Mouse (Mus musculus): ENCODE data around the gene Erich6b. TPM values are rescaled to one million over a fixed set of nuclear protein-coding genes. Genes with fewer than 3 reads are reported as not detected.
A peak's percentile ranks its signal among the peaks of the same experiment; 100 is the strongest.

Gene Erich6b
- not detected in 2 replicates for polyA plus RNA-seq (2015; fragmentation: Nextera tagmentation; extraction: Ambion mirVana)

GRCm38 (mm10) chr14:75642080-75642479 is at the start of gene Erich6b:
TSS of gene Erich6b (plus strand) at chr14:75642259.
- Histone ChIP-seq H3K27ac (ENCODE audit: low read length) (no peak within 1 kb of the TSS), H3K9me3 (ENCODE audit: control insufficient read depth, low read length) (no peaks in the 10 kb centered on the region), H3K27me3 (replicated peaks; ENCODE audit: control insufficient read depth, insufficient read depth, low read length) (no peaks in the 10 kb centered on the region), H3K4me3 (replicated peaks; ENCODE audit: low read length) (no peak within 1 kb of the TSS), H3K4me2 (ENCODE audit: low read length) (no peak within 1 kb of the TSS), H3K9ac (replicated peaks; ENCODE audit: low read depth, low read length) (no peak within 1 kb of the TSS), H3K36me3 (ENCODE audit: control insufficient read depth, insufficient read depth) (no peaks in the 10 kb centered on the region), H3K4me1 (replicated peaks; ENCODE audit: control insufficient read depth, insufficient read depth, low read length) (peaks cover 5% of the 10 kb centered on the region)
- peak; percentile 30; the same call in 1 of the 2 replicates for ATAC-seq
- 58% methylated on average over 8 of the region's 8 CpGs for WGBS

GRCm38 (mm10) chr14:75592978-75593377 is 49.1 kb upstream of the Erich6b start, which contains the start of gene Spert:
TSS of gene Spert (minus strand) at chr14:75593116.
- 74% methylated on average over 3 of the region's 3 CpGs for WGBS
- Histone ChIP-seq H3K27ac (ENCODE audit: low read length) (no peak within 1 kb of the TSS), H3K4me2 (ENCODE audit: low read length) (no peak within 1 kb of the TSS), H3K9me3 (ENCODE audit: control insufficient read depth, low read length) (no peaks in the 10 kb centered on the region), H3K27me3 (replicated peaks; ENCODE audit: control insufficient read depth, insufficient read depth, low read length) (no peaks in the 10 kb centered on the region), H3K4me3 (replicated peaks; ENCODE audit: low read length) (no peak within 1 kb of the TSS), H3K9ac (replicated peaks; ENCODE audit: low read depth, low read length) (no peak within 1 kb of the TSS), H3K4me1 (replicated peaks; ENCODE audit: control insufficient read depth, insufficient read depth, low read length) (no peaks in the 10 kb centered on the region), H3K36me3 (ENCODE audit: control insufficient read depth, insufficient read depth) (no peaks in the 10 kb centered on the region)
- ATAC-seq = no peak

- Histone ChIP-seq H3K9ac (replicated peaks; ENCODE audit: low read depth, low read length) (no peak overlapping the region), H3K4me3 (replicated peaks; ENCODE audit: low read length) (no peak overlapping the region), H3K36me3 (ENCODE audit: control insufficient read depth, insufficient read depth) (no peaks in the 10 kb centered on the region), H3K27ac (ENCODE audit: low read length) (no peak overlapping the region), H3K27me3 (replicated peaks; ENCODE audit: control insufficient read depth, insufficient read depth, low read length) (no peaks in the 10 kb centered on the region), H3K4me1 (replicated peaks; ENCODE audit: control insufficient read depth, insufficient read depth, low read length) (no peaks in the 10 kb centered on the region), H3K4me2 (ENCODE audit: low read length) (no peak overlapping the region), H3K9me3 (ENCODE audit: control insufficient read depth, low read length) (no peaks in the 10 kb centered on the region)
- 95% methylated on average over 2 of the region's 2 CpGs for WGBS
- ATAC-seq = no peak
Measured at GRCm38 (mm10) chr14:75609176-75609575, 32.9 kb upstream of the Erich6b start.

- H3K36me3 ChIP-seq (ENCODE audit: control insufficient read depth, insufficient read depth) = no peaks in the 10 kb centered on the region
- no peak overlapping the region for H3K9ac ChIP-seq (replicated peaks; ENCODE audit: low read depth, low read length)
- no peak for ATAC-seq
- H3K27me3 ChIP-seq (replicated peaks; ENCODE audit: control insufficient read depth, insufficient read depth, low read length) = no peaks in the 10 kb centered on the region
- no peaks in the 10 kb centered on the region for H3K9me3 ChIP-seq (ENCODE audit: control insufficient read depth, low read length)
- 90% methylated on average over 6 of the region's 6 CpGs for WGBS
- no peak overlapping the region for H3K27ac ChIP-seq (ENCODE audit: low read length)
- H3K4me3 ChIP-seq (replicated peaks; ENCODE audit: low read length) = no peak overlapping the region
- no peak overlapping the region for H3K4me2 ChIP-seq (ENCODE audit: low read length)
- no peaks in the 10 kb centered on the region for H3K4me1 ChIP-seq (replicated peaks; ENCODE audit: control insufficient read depth, insufficient read depth, low read length)
Measured at GRCm38 (mm10) chr14:75616375-75616774, 25.7 kb upstream of the Erich6b start.

- peak; percentile 91 for ATAC-seq
- H3K9me3 ChIP-seq (ENCODE audit: control insufficient read depth, low read length) = no peaks in the 10 kb centered on the region
Measured at GRCm38 (mm10) chr14:75622984-75623383, 19.1 kb upstream of the Erich6b start.

GRCm38 (mm10) chr14:75628870-75629269 is 13.2 kb upstream of the Erich6b start:
- ATAC-seq = no peak
- H3K9ac ChIP-seq (replicated peaks; ENCODE audit: low read depth, low read length) = no peak overlapping the region
- H3K9me3 ChIP-seq (ENCODE audit: control insufficient read depth, low read length) = no peaks in the 10 kb centered on the region
- 91% methylated on average over 8 of the region's 8 CpGs for WGBS
- H3K4me2 ChIP-seq (ENCODE audit: low read length) = no peak overlapping the region
- no peak overlapping the region for H3K4me3 ChIP-seq (replicated peaks; ENCODE audit: low read length)
- H3K4me1 ChIP-seq (replicated peaks; ENCODE audit: control insufficient read depth, insufficient read depth, low read length) = no peaks in the 10 kb centered on the region
- H3K27me3 ChIP-seq (replicated peaks; ENCODE audit: control insufficient read depth, insufficient read depth, low read length) = no peaks in the 10 kb centered on the region
- no peaks in the 10 kb centered on the region for H3K36me3 ChIP-seq (ENCODE audit: control insufficient read depth, insufficient read depth)
- no peak overlapping the region for H3K27ac ChIP-seq (ENCODE audit: low read length)

More at GRCm38 (mm10) chr14:75622984-75623383, 19.1 kb upstream of the Erich6b start:
- Histone ChIP-seq H3K27me3 (replicated peaks; ENCODE audit: control insufficient read depth, insufficient read depth, low read length) (no peaks in the 10 kb centered on the region), H3K4me1 (replicated peaks; ENCODE audit: control insufficient read depth, insufficient read depth, low read length) (no peaks in the 10 kb centered on the region; the same call in 1 of the 2 replicates), H3K36me3 (ENCODE audit: control insufficient read depth, insufficient read depth) (no peaks in the 10 kb centered on the region), H3K27ac (ENCODE audit: low read length) (peak overlapping the region; percentile 9; the same call in 1 of the 2 replicates), H3K4me2 (ENCODE audit: low read length) (no peak overlapping the region), H3K9ac (replicated peaks; ENCODE audit: low read depth, low read length) (no peak overlapping the region), H3K4me3 (replicated peaks; ENCODE audit: low read length) (no peak overlapping the region)
- 69% methylated on average over 7 of the region's 7 CpGs for WGBS

- ATAC-seq = no peak
- WGBS = 58% methylated on average over 12 of the region's 12 CpGs
Measured at GRCm38 (mm10) chr14:75635350-75635749, 6.7 kb upstream of the Erich6b start.

GRCm38 (mm10) chr14:75636107-75636506 is 6.0 kb upstream of the Erich6b start:
- whole genome bisulfite sequencing = 12% methylated on average over 7 of the region's 7 CpGs
- H3K4me2 ChIP-seq (ENCODE audit: low read length) = no peak overlapping the region
- ATAC-seq = no peak

More at GRCm38 (mm10) chr14:75635350-75635749, 6.7 kb upstream of the Erich6b start:
- no peak overlapping the region for H3K27ac ChIP-seq (ENCODE audit: low read length)
- H3K36me3 ChIP-seq (ENCODE audit: control insufficient read depth, insufficient read depth) = no peaks in the 10 kb centered on the region
- H3K4me2 ChIP-seq (ENCODE audit: low read length) = no peak overlapping the region
- H3K27me3 ChIP-seq (replicated peaks; ENCODE audit: control insufficient read depth, insufficient read depth, low read length) = no peaks in the 10 kb centered on the region
- no peak overlapping the region for H3K9ac ChIP-seq (replicated peaks; ENCODE audit: low read depth, low read length)
- H3K9me3 ChIP-seq (ENCODE audit: control insufficient read depth, low read length) = no peaks in the 10 kb centered on the region
- H3K4me3 ChIP-seq (replicated peaks; ENCODE audit: low read length) = no peak overlapping the region
- H3K4me1 ChIP-seq (replicated peaks; ENCODE audit: control insufficient read depth, insufficient read depth, low read length) = peaks cover 16% of the 10 kb centered on the region

GRCm38 (mm10) chr14:75637641-75638040 is 4.4 kb upstream of the Erich6b start:
- Histone ChIP-seq H3K4me1 (replicated peaks; ENCODE audit: control insufficient read depth, insufficient read depth, low read length) (peaks cover 16% of the 10 kb centered on the region), H3K27ac (ENCODE audit: low read length) (no peak overlapping the region), H3K4me3 (replicated peaks; ENCODE audit: low read length) (no peak overlapping the region), H3K36me3 (ENCODE audit: control insufficient read depth, insufficient read depth) (no peaks in the 10 kb centered on the region), H3K4me2 (ENCODE audit: low read length) (no peak overlapping the region), H3K27me3 (replicated peaks; ENCODE audit: control insufficient read depth, insufficient read depth, low read length) (no peaks in the 10 kb centered on the region), H3K9me3 (ENCODE audit: control insufficient read depth, low read length) (no peaks in the 10 kb centered on the region), H3K9ac (replicated peaks; ENCODE audit: low read depth, low read length) (no peak overlapping the region)
- ATAC-seq = no peak
- WGBS = 71% methylated on average over 4 of the region's 4 CpGs

More at GRCm38 (mm10) chr14:75636107-75636506, 6.0 kb upstream of the Erich6b start:
- Histone ChIP-seq H3K9me3 (ENCODE audit: control insufficient read depth, low read length) (no peaks in the 10 kb centered on the region), H3K27ac (ENCODE audit: low read length) (no peak overlapping the region), H3K36me3 (ENCODE audit: control insufficient read depth, insufficient read depth) (no peaks in the 10 kb centered on the region), H3K9ac (replicated peaks; ENCODE audit: low read depth, low read length) (no peak overlapping the region), H3K4me1 (replicated peaks; ENCODE audit: control insufficient read depth, insufficient read depth, low read length) (peaks cover 16% of the 10 kb centered on the region), H3K4me3 (replicated peaks; ENCODE audit: low read length) (no peak overlapping the region), H3K27me3 (replicated peaks; ENCODE audit: control insufficient read depth, insufficient read depth, low read length) (no peaks in the 10 kb centered on the region)

- no peak for ATAC-seq
- H3K4me2 ChIP-seq (ENCODE audit: low read length) = no peak overlapping the region
- no peak overlapping the region for H3K27ac ChIP-seq (ENCODE audit: low read length)
- H3K4me1 ChIP-seq (replicated peaks; ENCODE audit: control insufficient read depth, insufficient read depth, low read length) = peaks cover 7% of the 10 kb centered on the region
- no peaks in the 10 kb centered on the region for H3K9me3 ChIP-seq (ENCODE audit: control insufficient read depth, low read length)
- H3K36me3 ChIP-seq (ENCODE audit: control insufficient read depth, insufficient read depth) = no peaks in the 10 kb centered on the region
- WGBS = 89% methylated on average over 2 of the region's 2 CpGs
- no peak overlapping the region for H3K4me3 ChIP-seq (replicated peaks; ENCODE audit: low read length)
- no peak overlapping the region for H3K9ac ChIP-seq (replicated peaks; ENCODE audit: low read depth, low read length)
- no peaks in the 10 kb centered on the region for H3K27me3 ChIP-seq (replicated peaks; ENCODE audit: control insufficient read depth, insufficient read depth, low read length)
Measured at GRCm38 (mm10) chr14:75640846-75641245, 1.2 kb upstream of the Erich6b start.
